Mouse (Mus musculus) heart, adult 9 months (tissue): ENCODE results near the gene Mul1.

Experiments used
- DNase-seq, 2 experiments: peaks; one replicate each; pipeline ENCODE4 v3.0.0; 2022; ENCODE audit warnings: low spot score in 2 of 2

Mul1 gene

DNA sequence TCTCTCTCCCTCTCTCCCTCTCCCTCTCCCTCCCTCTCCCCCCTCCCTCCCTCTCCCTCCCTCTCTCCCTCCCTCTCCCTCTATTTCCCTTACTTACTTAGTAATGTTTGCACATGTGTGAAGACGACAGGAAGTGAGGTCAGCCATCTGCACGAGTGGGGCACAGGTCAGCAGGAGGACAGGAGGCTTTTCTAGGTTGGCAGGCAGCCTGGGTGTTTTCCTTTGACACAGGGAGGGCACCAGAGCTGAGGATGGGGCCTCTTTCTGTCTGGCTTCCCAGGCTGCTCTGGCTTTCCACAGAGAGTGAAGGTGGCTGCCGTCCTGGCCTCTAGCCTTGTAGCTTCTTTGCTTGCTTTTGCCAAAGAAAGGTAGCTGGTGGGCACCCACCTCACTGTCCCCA is 5.6 kb downstream of the Mul1 start:
- DNase-seq = no peak

DNA sequence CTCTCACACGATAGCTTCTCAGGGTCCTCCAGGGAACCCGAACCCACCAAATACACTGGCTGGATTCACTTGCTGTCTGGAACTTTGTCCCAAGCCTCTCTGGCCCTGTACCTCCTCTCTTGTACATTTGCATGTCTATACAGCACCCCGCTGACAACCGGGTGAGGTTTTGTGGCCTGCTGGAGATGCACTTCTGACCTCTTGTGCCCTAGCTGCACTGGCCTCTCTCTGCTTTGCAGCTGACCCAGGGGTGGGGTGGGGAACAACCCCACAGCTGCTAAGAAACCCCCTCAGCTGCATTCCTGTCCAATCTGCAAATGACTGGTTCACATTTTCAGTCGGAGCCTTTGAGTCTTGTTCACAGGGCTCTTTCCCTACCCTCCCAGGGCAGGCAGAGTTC is 10.5 kb downstream of the Mul1 start:
- no peak for DNase-seq

DNA sequence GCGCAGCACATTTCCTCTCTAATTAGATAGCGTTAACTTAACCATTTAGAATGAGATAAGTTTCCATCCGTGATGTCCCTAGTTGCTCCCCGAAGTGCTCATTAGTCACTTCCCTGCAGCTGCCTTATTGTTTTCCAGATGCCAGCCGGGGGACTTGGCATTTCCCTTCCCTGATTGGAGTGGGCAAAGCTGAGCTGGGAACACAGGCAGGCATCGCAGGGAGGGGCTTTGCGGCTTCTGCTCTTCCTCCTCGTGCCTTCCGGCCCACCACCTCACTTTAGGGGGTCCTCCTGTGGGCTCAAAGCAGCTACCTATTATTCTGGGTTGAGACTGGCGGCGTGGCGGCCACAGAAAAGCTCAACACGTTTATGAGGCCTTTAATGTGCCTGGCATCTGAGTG is 12.5 kb downstream of the Mul1 start:
- no peak for DNase-seq

DNA sequence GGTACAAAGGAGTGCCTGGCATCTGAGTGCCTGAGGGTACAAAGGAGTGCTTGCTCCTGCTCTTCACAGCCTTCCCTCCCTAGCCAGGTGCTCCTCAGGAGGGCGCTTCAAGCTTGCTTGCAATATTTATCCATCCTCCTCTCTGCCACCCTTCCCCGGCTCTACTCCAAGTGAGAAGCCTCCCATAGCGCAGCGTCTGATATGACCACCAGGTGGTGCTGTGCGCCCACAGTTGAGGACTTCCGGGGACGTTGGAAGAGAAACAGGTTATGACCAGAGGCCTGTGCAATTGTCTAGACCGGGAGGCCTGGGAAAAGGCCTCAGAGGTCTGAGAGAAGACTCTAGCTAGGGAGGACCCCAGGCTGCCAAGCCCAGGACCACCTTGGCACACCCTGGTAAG is 12.9 kb downstream of the Mul1 start:
- peak; percentile 70 to 88 for DNase-seq

GRCm38 (mm10) chr4:138447827-138448602 is 13.5 kb downstream of the Mul1 start:
- DNase-seq = no peak

GRCm38 (mm10) chr4:138448872-138449615 is 14.6 kb downstream of the Mul1 start:
- no peak for DNase-seq

GRCm38 (mm10) chr4:138449636-138450314 is 15.3 kb downstream of the Mul1 start:
- no peak for DNase-seq

GRCm38 (mm10) chr4:138452306-138453096 is 18.0 kb downstream of the Mul1 start:
- DNase-seq = no peak

DNA sequence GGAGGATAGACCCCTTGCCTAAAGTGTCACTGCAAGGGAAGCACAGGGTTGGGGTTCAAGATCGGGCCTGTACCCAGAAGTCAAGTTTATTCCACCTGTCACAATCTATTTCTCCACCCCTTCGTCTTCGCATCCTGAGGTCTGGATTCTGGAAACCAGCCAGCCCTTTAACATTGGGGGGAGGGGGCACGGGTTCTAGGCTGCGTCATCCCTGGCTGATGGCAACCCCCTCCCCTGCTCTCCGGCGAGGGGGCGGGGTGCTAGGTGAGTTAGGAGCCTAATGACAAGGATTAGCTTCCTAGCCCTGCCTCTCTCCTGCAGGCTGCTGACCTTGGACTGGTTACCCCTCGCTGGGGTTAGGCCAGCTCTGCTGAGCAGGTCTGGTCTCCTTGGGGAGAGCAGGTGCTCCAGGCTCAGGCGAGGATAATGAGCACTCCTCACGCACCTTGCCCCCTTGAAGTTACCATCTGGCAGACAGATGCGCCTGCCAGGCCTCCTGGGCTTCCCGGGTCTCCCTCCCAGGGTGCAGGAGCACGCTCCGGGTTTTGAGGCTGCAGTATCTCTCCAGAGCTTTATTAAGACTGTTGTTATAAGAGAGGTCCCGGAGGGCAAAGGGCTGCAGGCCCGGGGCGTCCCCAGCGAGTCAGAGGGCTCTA is 18.8 kb downstream of the Mul1 start:
- peak in 1 of 2 experiments; percentile 25 for DNase-seq

DNA sequence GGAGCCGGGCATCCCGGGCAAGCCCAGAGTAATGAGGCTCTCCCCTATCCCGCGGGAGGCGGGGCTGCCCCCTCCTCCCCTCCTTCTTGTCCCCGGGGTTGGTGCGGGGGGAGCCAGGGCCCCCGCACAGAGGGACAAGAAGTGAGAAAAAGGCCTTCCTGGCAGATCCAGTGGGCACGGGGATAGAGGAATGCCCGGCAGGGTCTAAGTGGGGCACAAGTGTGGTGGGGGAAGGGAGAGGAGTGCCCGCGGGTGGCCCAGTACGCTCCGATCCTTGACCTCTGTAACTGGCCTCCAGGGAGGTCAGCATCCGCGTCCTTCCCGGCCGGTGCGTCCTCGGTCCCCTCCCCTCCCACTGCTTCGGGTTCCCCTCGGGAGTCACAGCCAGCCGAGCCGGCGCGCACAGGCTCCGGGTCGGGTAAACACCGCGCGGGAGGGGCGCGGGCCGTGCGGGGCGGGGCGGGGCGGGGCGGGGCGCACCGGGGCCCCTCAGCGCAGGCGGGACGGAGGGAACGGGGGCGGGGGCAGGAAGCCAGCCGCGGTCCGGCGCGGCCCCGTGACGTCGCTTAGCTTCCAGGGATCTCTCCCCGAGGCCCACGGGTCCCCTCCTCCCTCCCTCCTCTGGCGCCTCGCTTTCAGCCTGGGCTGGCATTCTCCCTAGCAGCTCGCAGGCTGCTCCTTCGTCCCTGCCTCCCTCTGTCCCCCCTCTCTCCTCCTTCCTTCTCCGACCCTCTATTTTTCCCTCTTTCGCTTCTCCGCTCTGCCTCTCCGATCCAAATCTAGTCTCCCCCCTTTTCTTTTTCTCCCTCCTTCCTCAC is 19.5 kb downstream of the Mul1 start, which contains the start of gene Camk2n1:
TSS of gene Camk2n1 (plus strand) at position 562 of the 818 bp plus-strand sequence.
- peak; percentile 87 to 88 for DNase-seq

DNA sequence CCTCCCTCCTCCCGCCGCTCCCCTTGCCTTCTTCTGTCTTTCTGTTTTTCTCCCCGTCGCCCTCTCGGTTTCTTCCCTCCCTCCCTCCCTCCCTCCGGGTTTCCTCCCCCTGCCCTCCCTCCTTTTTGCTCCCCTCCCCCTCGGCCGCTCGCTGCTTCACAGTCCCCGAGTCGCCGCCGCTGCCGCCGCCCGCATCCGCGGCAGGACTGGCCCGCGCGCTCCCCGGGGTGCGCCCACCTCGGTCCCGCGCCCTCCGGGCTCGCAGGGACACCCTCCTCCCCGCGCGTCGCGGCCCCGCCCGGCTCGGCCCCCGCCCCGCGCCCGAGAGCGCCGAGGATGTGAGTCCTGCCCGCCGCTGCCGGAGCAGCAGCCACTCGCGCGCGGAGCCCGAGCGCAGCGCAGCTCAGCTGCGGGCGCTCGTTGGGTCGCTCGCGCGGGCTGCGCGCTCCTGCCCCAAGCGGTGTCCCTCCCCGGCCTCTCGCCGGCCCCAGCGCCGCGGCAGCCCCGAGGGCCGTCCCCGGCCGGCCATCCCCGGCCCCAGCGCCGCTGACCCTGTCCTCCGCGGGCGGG is 20.2 kb downstream of the Mul1 start:
- peak; percentile 56 to 57 for DNase-seq

GRCm38 (mm10) chr4:138455141-138455955 is 20.9 kb downstream of the Mul1 start:
- peak; percentile 33 to 41 for DNase-seq

DNA sequence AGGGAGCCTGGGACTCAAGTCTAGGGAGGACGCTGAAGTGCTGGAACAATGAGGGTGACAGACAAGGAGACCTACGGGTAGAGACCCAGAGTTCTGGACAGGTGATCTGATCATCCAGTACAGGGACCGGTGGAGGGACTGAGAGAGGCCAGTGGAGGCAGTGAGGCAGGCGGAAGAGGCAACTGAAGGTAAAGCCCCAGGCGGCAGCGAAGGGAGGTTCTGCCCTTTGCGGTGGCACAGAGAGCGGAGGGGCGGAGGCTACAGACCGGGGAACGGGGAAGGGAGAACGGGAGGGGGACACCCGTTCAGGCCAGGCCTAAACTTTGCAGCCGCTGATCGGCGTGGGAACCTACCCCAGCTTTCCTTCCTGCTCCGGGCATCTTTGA is 21.5 kb downstream of the Mul1 start:
- no peak for DNase-seq

DNA sequence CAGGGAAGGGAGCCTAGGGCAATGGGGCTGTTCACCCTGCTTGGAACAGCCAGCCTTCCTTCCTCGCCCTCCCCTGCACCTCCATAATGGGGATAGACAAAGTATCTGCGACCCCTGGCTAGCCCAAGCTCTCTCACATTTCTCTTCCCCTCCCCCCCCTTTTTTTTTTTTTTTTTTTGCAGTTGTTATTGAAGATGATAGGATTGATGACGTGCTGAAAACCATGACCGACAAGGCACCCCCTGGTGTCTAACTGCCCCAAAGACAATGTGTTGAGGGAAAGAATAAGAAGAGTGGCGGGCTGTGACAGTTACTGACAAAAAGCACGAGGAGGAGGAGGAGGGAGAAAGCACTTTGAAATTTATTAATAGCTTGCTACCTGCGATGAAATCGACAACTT is 22.1 kb downstream of the Mul1 start:
- DNase-seq = no peak

DNA sequence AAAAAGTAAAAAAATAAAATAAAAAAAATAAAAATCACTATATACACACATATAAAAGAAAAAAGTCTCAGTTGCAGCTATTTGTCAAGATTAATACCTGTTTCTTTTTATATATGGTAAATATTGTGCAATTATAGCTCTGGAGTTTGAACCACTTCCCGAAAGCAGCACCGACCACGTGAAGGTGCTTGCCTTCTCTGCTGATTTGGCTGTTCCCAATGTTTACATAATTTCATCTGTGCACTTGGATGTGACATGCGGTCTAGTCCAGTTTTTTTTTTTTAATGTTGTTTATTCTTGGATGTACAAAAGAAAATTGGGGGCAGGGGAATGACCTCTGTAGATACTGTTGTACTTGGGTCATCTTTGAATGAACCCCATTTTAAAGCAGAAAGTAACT is 22.6 kb downstream of the Mul1 start:
- DNase-seq = no peak

GRCm38 (mm10) chr4:138458171-138458570 is 23.7 kb downstream of the Mul1 start:
- no peak for DNase-seq

GRCm38 (mm10) chr4:138458735-138459440 is 24.4 kb downstream of the Mul1 start:
- no peak for DNase-seq

- DNase-seq = no peak
These were observed 25.3 kb downstream of the Mul1 start for GRCm38 (mm10) chr4:138459775-138460174.
